Mouse (Mus musculus) hindbrain, postnatal 0 days (tissue): ENCODE measurements around the gene Krt78. TPM values are rescaled to one million over a fixed set of nuclear protein-coding genes. Genes with fewer than 3 reads are reported as not detected.

ENCODE experiments used
- ATAC-seq: fragments of 200-750 bp; cut with Nextera tagmentation; 2 replicates; pipeline ENCODE4 v1.8.0; 2017; ENCODE audit warnings: mild to moderate bottlenecking, moderate TSS enrichment, moderate library complexity
- DNase-seq: peaks from one replicate; pipeline ENCODE4 v3.0.0-alpha.2; 2015; ENCODE audit warnings: low spot score
- H3K27ac ChIP-seq: fragments of 300-500 bp; sonication (generic); 2 replicates; pipeline ENCODE4 v1.5.1; 2014; ENCODE audit warnings: mild to moderate bottlenecking
- H3K27me3 ChIP-seq: fragments of 300-500 bp; sonication (generic); 2 replicates; pipeline ENCODE4 v1.6.1; 2014; ENCODE audit warnings: low read length, mixed read lengths; ENCODE audit not compliant: insufficient read depth
- H3K36me3 ChIP-seq: fragments of 300-500 bp; sonication (generic); 2 replicates; pipeline ENCODE4 v1.6.1; 2014; ENCODE audit warnings: low read length, mixed read lengths; ENCODE audit not compliant: insufficient read depth
- H3K4me1 ChIP-seq: fragments of 300-500 bp; sonication (generic); 2 replicates; pipeline ENCODE4 v1.6.1; 2014; ENCODE audit warnings: antibody characterized with exemption, low read length, mixed read lengths; ENCODE audit not compliant: insufficient read depth
- H3K4me2 ChIP-seq: fragments of 300-500 bp; sonication (generic); 2 replicates; pipeline ENCODE4 v1.6.1; 2014; ENCODE audit warnings: low read depth, mild to moderate bottlenecking, low read length, moderate library complexity, mixed read lengths
- H3K4me3 ChIP-seq: fragments of 300-500 bp; sonication (generic); 2 replicates; pipeline ENCODE4 v1.5.1; 2014; ENCODE audit warnings: low read length
- H3K9ac ChIP-seq: fragments of 300-500 bp; sonication (generic); replicated peaks from 2 replicates; pipeline ENCODE4 v1.6.1; 2014; ENCODE audit warnings: mild to moderate bottlenecking, low read length, moderate library complexity, mixed read lengths
- H3K9me3 ChIP-seq: fragments of 300-500 bp; sonication (generic); 2 replicates; pipeline ENCODE4 v1.6.1; 2016; ENCODE audit warnings: low read length, mixed read lengths
- CTCF ChIP-seq: IDR thresholded peaks from 2 replicates; pipeline ENCODE4 v1.5.1; 2016; ENCODE audit warnings: antibody characterized with exemption, control low read depth, low read depth
- WGBS: fragments of 180-500 bp; shearing (Covaris S2); extraction: QIAGEN DNeasy Blood & Tissue Kit; methylation state at CpG from one replicate; pipeline ENCODE4 v1.1.7; 2014; 5-methylcytosine and 5-hydroxymethylcytosine counted together
- polyA plus RNA-seq: library from polyadenylated mRNA; unstranded; fragments of >200 nt; fragmentation: Nextera tagmentation; extraction: Ambion mirVana; gene quantifications from 2 replicates; pipeline ENCODE4 v1.2.1, GENCODE M21; 2015
- total RNA-seq: library from RNA; depleted of rRNA; stranded (reverse); fragments of >200 nt; gene quantifications from 2 replicates; pipeline ENCODE4 v1.2.3, GENCODE M21; 2014; rRNA removed

The Krt78 gene
- total and polyA plus RNA-seq, 2 experiments from 2014 or later, result not detected

DNA sequence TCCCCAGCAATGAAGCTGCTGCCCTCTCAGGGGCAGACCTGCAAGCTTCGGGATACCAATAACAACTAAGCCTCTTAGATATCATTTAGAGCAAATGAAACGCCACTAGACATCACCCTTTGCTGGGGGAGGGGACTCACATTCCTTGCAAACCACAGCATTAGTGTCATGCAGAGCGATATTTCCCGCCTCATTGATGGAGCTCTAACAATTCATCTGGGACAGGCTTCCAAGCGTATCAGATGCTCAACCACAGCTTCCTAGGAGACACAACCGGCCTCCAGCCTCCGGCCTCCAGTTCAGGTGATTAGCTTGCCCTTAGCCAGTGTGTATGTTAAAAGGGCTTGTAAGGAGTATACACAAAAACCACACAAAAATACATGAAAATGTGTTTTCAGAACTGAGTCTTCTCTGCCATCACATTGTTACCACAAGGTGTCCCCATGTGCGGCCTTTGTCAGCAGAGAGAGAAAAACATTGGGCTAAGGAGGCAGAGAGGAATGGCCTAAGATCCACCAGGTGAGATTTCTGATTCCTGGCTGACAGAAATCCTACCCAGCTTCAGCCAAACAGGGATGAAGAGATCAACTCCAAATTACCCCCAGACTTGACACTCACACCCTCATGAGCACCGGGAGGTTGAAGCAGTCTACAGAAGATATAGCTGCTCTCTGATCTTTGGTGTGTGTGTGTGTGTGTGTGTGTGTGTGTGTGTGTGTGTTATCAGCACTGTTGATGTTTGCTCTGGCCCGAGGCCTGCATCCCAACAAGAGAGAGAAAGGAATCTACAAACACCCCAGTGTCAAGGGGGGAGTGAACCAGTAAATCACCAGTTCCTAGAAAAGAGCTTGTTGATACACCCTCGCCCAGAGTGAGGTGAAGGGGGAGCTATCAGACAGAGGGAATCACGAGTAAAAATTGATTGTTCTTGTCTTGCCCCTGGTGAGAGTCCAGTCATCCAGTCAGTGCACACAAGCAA is 51.6 kb downstream of the Krt78 start:
- no peak overlapping the region for H3K27ac ChIP-seq
- DNase-seq (no peak), ATAC-seq (no peak)
- H3K4me2 ChIP-seq, result no peak overlapping the region
- no peak overlapping the region for H3K9ac ChIP-seq
- H3K27me3 ChIP-seq, result no peaks in the 10 kb centered on the region
- 45% methylated on average over 12 of the region's 12 CpGs for WGBS
- H3K4me1 ChIP-seq, result no peaks in the 10 kb centered on the region
- H3K4me3 ChIP-seq, result no peak overlapping the region
- H3K9me3 ChIP-seq, result no peaks in the 10 kb centered on the region
- TF ChIP-seq CTCF, result peak; percentile 49
- no peaks in the 10 kb centered on the region for H3K36me3 ChIP-seq

Other genes with a start within 250 kb of the Krt78 start
- not detected in 2 replicates for gene Krt5, start 241.4 kb downstream of the Krt78 start, total RNA-seq
- gene Krt5, start 241.4 kb downstream of the Krt78 start, polyA plus RNA-seq, result 0.15 TPM in 1 of 2 replicates, not detected in the other
- gene Krt71, start 211.2 kb downstream of the Krt78 start, total RNA-seq, result 2.1 and 2.2 TPM in 2 replicates
- 1.2 and 1.9 TPM in 2 replicates for gene Krt71, start 211.2 kb downstream of the Krt78 start, polyA plus RNA-seq
- gene Krt72, start 167.8 kb downstream of the Krt78 start, total RNA-seq, result 1.9 TPM in 1 of 2 replicates, not detected in the other
- gene Krt72, start 167.8 kb downstream of the Krt78 start, polyA plus RNA-seq, result 0.44 TPM in 1 of 2 replicates, not detected in the other
- 1.5 and 1.7 TPM in 2 replicates for gene Krt73, start 151.9 kb downstream of the Krt78 start, total RNA-seq
- 2.4 and 2.5 TPM in 2 replicates for gene Krt73, start 151.9 kb downstream of the Krt78 start, polyA plus RNA-seq
- 0.37 TPM in 1 of 2 replicates, not detected in the other for gene Krt2, start 136.1 kb downstream of the Krt78 start, total RNA-seq
- 0.21 and 0.37 TPM in 2 replicates for gene Krt2, start 136.1 kb downstream of the Krt78 start, polyA plus RNA-seq
- gene Krt1, start 103.5 kb downstream of the Krt78 start, total RNA-seq, result 7.5 and 13.7 TPM in 2 replicates
- gene Krt1, start 103.5 kb downstream of the Krt78 start, polyA plus RNA-seq, result 18.2 and 19.4 TPM in 2 replicates
- 0.22 and 0.68 TPM in 2 replicates for gene Krt77, start 84.6 kb downstream of the Krt78 start, total RNA-seq
- 0.49 and 1.2 TPM in 2 replicates for gene Krt77, start 84.6 kb downstream of the Krt78 start, polyA plus RNA-seq
- gene Krt76, start 61.4 kb downstream of the Krt78 start, total RNA-seq, result 0.05 TPM in 1 of 2 replicates, not detected in the other
- gene Krt76, start 61.4 kb downstream of the Krt78 start, polyA plus RNA-seq, result 0.08 TPM in 1 of 2 replicates, not detected in the other
- not detected in 2 replicates for gene Krt4, start 29.6 kb downstream of the Krt78 start, total RNA-seq
- not detected in 2 replicates for gene Krt4, start 29.6 kb downstream of the Krt78 start, polyA plus RNA-seq
- gene Krt79, start 14.0 kb downstream of the Krt78 start, total RNA-seq, result 0.21 and 0.65 TPM in 2 replicates
- gene Krt79, start 14.0 kb downstream of the Krt78 start, polyA plus RNA-seq, result 0.50 and 0.52 TPM in 2 replicates
- gene Krt8, start 50.2 kb upstream of the Krt78 start, total RNA-seq, result 2.6 and 4.1 TPM in 2 replicates
- 5.4 and 6.2 TPM in 2 replicates for gene Krt8, start 50.2 kb upstream of the Krt78 start, polyA plus RNA-seq
- 3.4 and 5.0 TPM in 2 replicates for gene Krt18, start 73.9 kb upstream of the Krt78 start, total RNA-seq
- gene Krt18, start 73.9 kb upstream of the Krt78 start, polyA plus RNA-seq, result 12.6 and 13.6 TPM in 2 replicates
- 114 and 121 TPM in 2 replicates for gene Eif4b, start 119.5 kb upstream of the Krt78 start, total RNA-seq
- gene Eif4b, start 119.5 kb upstream of the Krt78 start, polyA plus RNA-seq, result 63.4 and 65.1 TPM in 2 replicates
- gene Tns2, start 146.1 kb upstream of the Krt78 start, total RNA-seq, result 9.2 TPM in 2 replicates
- gene Tns2, start 146.1 kb upstream of the Krt78 start, polyA plus RNA-seq, result 5.5 and 6.2 TPM in 2 replicates
- 113 and 118 TPM in 2 replicates for gene Spryd3, start 181.9 kb upstream of the Krt78 start, total RNA-seq
- 98.6 and 110 TPM in 2 replicates for gene Spryd3, start 181.9 kb upstream of the Krt78 start, polyA plus RNA-seq
- gene Igfbp6, start 190.1 kb upstream of the Krt78 start, total RNA-seq, result 5.6 and 12.8 TPM in 2 replicates
- 9.7 and 11.5 TPM in 2 replicates for gene Igfbp6, start 190.1 kb upstream of the Krt78 start, polyA plus RNA-seq
- gene Soat2, start 196.2 kb upstream of the Krt78 start, total RNA-seq, result 0.16 TPM in 1 of 2 replicates, not detected in the other
- 0.09 TPM in 1 of 2 replicates, not detected in the other for gene Soat2, start 196.2 kb upstream of the Krt78 start, polyA plus RNA-seq
- 49.5 and 61.0 TPM in 2 replicates for gene Zfp740, start 249.0 kb upstream of the Krt78 start, total RNA-seq
- 33.8 and 37.7 TPM in 2 replicates for gene Zfp740, start 249.0 kb upstream of the Krt78 start, polyA plus RNA-seq